Mouse (Mus musculus) lung, postnatal 0 days (tissue): ENCODE measurements around the gene Tnpo2. TPM values are rescaled to one million over a fixed set of nuclear protein-coding genes. Genes with fewer than 3 reads are reported as not detected.

Source experiments
- ATAC-seq: fragments of 200-750 bp; cut with Nextera tagmentation; 2 replicates; pipeline ENCODE4 v1.8.0; 2017; ENCODE audit warnings: moderate library complexity
- DNase-seq: peaks from one replicate; pipeline ENCODE4 v3.0.0-alpha.2; 2016; ENCODE audit warnings: low spot score
- H3K27ac ChIP-seq: fragments of 300-500 bp; sonication (generic); 2 replicates; pipeline ENCODE4 v1.5.1; 2014; ENCODE audit warnings: antibody characterized with exemption, mild to moderate bottlenecking, low read length, mixed read lengths
- H3K27me3 ChIP-seq: fragments of 300-500 bp; sonication (generic); replicated peaks from 2 replicates; pipeline ENCODE4 v1.6.1; 2014; ENCODE audit warnings: low read length, mixed read lengths; ENCODE audit not compliant: insufficient read depth
- H3K36me3 ChIP-seq: fragments of 300-500 bp; sonication (generic); 2 replicates; pipeline ENCODE4 v1.6.1; 2014; ENCODE audit warnings: low read length, mixed read lengths; ENCODE audit not compliant: insufficient read depth
- H3K4me1 ChIP-seq: fragments of 300-500 bp; sonication (generic); 2 replicates; pipeline ENCODE4 v1.6.1; 2014; ENCODE audit warnings: antibody characterized with exemption, low read depth, low read length, mixed read lengths; ENCODE audit not compliant: insufficient read depth
- H3K4me2 ChIP-seq: fragments of 300-500 bp; sonication (generic); replicated peaks from 2 replicates; pipeline ENCODE4 v1.6.1; 2014; ENCODE audit warnings: low read depth, mild to moderate bottlenecking, low read length, moderate library complexity, mixed read lengths
- H3K4me3 ChIP-seq: fragments of 300-500 bp; sonication (generic); 2 replicates; pipeline ENCODE4 v1.5.1; 2014; ENCODE audit warnings: low read depth, low read length
- H3K9ac ChIP-seq: fragments of 300-500 bp; sonication (generic); replicated peaks from 2 replicates; pipeline ENCODE4 v1.6.1; 2014; ENCODE audit warnings: low read depth, mild to moderate bottlenecking
- H3K9me3 ChIP-seq: fragments of 300-500 bp; sonication (generic); 2 replicates; pipeline ENCODE4 v1.6.1; 2016; ENCODE audit warnings: low read length, mixed read lengths
- CTCF ChIP-seq: IDR thresholded peaks from 2 replicates; pipeline ENCODE4 v1.5.1; 2016; ENCODE audit warnings: antibody characterized with exemption, mild to moderate bottlenecking
- EP300 ChIP-seq: IDR thresholded peaks from 2 replicates; pipeline ENCODE4 v1.6.1; 2016; ENCODE audit warnings: antibody characterized with exemption, mild to moderate bottlenecking, control low read depth
- WGBS: fragments of 180-500 bp; shearing (Covaris S2); extraction: QIAGEN DNeasy Blood & Tissue Kit; methylation state at CpG from one replicate; pipeline ENCODE4 v1.1.7; 2014; 5-methylcytosine and 5-hydroxymethylcytosine counted together
- polyA plus RNA-seq: library from polyadenylated mRNA; unstranded; fragments of >200 nt; fragmentation: Nextera tagmentation; extraction: Ambion mirVana; gene quantifications from 2 replicates; pipeline ENCODE4 v1.2.1, GENCODE M21; 2015

Tnpo2 gene
- polyA plus RNA-seq, 1 experiment from 2014 or later = 16.4 TPM

DNA sequence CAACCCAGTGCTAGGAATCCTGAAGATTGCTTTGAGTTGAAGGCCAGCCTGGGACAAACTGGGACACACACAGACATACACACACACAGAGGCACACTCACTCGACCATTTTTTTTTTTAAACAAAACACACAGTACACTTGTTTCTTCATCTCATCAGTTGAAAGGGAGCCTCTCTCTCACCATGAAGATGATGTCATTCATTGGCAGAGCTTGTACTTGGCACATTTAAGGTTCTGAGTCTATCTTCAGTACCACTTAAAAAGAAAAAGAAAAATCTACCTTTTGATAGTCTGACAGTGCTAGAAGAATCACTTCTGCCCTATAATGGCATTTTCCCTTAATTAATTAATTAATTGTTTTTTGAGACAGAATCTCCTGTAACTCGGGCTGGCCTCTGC is 52.1 kb downstream of the Tnpo2 start:
- ATAC-seq = no peak
- WGBS = 62% methylated on average over 2 of the region's 2 CpGs
- Histone ChIP-seq H3K9me3 (no peaks in the 10 kb centered on the region), H3K36me3 (peaks cover 10% of the 10 kb centered on the region; the same call in 1 of the 2 replicates), H3K9ac (no peak overlapping the region), H3K4me3 (no peak overlapping the region), H3K4me1 (no peaks in the 10 kb centered on the region), H3K4me2 (no peak overlapping the region), H3K27ac (no peak overlapping the region), H3K27me3 (no peaks in the 10 kb centered on the region)
- no peak for TF ChIP-seq CTCF
- TF ChIP-seq EP300 = no peak
- DNase-seq = no peak

GRCm38 (mm10) chr8:85090856-85091255 is 54.1 kb downstream of the Tnpo2 start:
- DNase-seq = no peak
- H3K27ac ChIP-seq = no peak overlapping the region
- H3K9me3 ChIP-seq = no peaks in the 10 kb centered on the region
- no peak overlapping the region for H3K4me3 ChIP-seq
- H3K4me2 ChIP-seq = no peak overlapping the region
- peaks cover 10% of the 10 kb centered on the region; the same call in 1 of the 2 replicates for H3K36me3 ChIP-seq
- H3K9ac ChIP-seq = no peak overlapping the region
- no peaks in the 10 kb centered on the region for H3K27me3 ChIP-seq
- H3K4me1 ChIP-seq = no peaks in the 10 kb centered on the region
- no peak for ATAC-seq
- WGBS = 84% methylated on average over 11 of the region's 11 CpGs
- TF ChIP-seq CTCF (no peak), EP300 (no peak)

DNA sequence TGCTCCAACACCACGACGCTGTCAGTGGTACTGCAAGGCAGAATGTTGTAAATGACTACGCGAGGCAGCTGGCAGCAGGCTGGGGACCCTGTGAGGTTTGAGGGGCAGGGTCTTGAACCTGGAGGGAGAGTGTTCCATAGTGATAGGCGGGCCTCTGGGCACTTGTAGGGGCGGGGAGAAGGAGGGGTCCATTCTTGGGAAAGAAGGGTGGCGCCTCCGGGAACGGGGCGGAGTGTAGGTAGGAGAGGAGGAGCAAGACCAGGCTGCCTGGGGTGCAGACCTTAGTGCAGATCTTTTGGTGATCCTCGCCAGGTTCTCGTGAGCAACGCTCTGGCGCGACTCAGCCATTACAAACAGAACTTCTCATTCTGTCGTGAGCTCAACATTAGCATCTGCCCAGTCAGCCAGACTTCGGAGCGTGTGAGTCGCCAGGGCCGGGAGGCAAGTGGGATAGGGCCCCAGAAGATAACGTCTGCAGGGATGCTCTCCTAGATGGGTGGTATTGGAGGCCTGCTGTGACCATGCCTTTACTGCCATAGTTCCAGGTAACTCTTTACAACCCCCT is 54.9 kb downstream of the Tnpo2 start:
- Histone ChIP-seq H3K27me3 (no peaks in the 10 kb centered on the region), H3K36me3 (peaks cover 17% of the 10 kb centered on the region), H3K9ac (no peak overlapping the region), H3K4me1 (no peaks in the 10 kb centered on the region), H3K4me2 (no peak overlapping the region), H3K4me3 (no peak overlapping the region), H3K9me3 (no peaks in the 10 kb centered on the region), H3K27ac (no peak overlapping the region)
- 0 out of 2 replicates have a peak, but pooled peaks have one; percentile 35 for ATAC-seq
- 42% methylated on average over 21 of the region's 21 CpGs for WGBS
- DNase-seq = no peak
- no peak for TF ChIP-seq CTCF
- TF ChIP-seq EP300 = no peak

DNA sequence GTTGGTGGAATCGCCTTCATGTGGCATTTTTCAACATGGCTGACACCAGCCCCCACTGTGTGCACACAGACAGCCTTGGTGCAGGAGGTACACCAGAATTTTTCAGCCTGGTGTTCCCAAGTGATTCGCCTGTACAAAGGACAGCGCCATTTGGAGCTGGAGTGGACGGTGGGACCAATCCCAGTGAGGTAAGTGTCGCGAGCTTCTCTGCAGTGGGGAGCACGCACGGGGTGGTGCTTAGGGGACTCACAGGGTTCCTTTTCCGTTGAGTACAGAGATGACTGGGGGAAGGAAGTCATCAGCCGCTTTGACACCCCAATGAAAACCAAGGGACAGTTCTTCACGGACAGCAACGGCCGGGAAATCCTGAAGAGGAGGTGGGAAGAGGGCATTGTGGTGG is 58.3 kb downstream of the Tnpo2 start:
- Histone ChIP-seq H3K4me3 (no peak overlapping the region), H3K4me1 (no peaks in the 10 kb centered on the region), H3K9ac (no peak overlapping the region), H3K27me3 (no peaks in the 10 kb centered on the region), H3K27ac (no peak overlapping the region), H3K4me2 (no peak overlapping the region), H3K36me3 (peaks cover 22% of the 10 kb centered on the region; the same call in 1 of the 2 replicates), H3K9me3 (no peaks in the 10 kb centered on the region)
- DNase-seq (no peak), ATAC-seq (no peak)
- 91% methylated on average over 13 of the region's 13 CpGs for WGBS
- TF ChIP-seq CTCF = no peak
- TF ChIP-seq EP300 = no peak

DNA sequence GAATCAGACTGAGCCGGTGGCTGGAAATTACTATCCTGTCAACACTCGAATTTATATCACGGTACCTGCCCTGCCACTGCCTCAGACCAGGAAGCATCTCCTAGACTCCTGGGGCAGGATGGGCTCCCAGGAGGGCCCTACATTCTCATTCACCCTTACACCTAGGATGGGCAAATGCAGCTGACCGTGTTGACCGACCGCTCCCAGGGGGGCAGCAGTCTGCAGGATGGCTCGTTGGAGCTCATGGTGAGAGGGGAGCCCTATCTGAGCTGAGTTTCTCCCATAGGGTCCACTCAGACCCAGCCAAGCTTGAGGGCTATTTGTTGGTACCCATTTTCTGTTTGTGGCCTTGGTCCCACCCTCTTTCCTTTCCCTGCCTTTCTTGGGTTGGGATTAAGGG is 58.9 kb downstream of the Tnpo2 start:
- Histone ChIP-seq H3K27me3 (no peaks in the 10 kb centered on the region), H3K36me3 (peaks cover 22% of the 10 kb centered on the region; the same call in 1 of the 2 replicates), H3K27ac (no peak overlapping the region), H3K9me3 (no peaks in the 10 kb centered on the region), H3K4me2 (no peak overlapping the region), H3K4me1 (no peaks in the 10 kb centered on the region), H3K4me3 (no peak overlapping the region), H3K9ac (no peak overlapping the region)
- WGBS = 91% methylated on average over 7 of the region's 7 CpGs
- TF ChIP-seq EP300 (no peak), CTCF (no peak)
- DNase-seq = no peak
- ATAC-seq = no peak

DNA sequence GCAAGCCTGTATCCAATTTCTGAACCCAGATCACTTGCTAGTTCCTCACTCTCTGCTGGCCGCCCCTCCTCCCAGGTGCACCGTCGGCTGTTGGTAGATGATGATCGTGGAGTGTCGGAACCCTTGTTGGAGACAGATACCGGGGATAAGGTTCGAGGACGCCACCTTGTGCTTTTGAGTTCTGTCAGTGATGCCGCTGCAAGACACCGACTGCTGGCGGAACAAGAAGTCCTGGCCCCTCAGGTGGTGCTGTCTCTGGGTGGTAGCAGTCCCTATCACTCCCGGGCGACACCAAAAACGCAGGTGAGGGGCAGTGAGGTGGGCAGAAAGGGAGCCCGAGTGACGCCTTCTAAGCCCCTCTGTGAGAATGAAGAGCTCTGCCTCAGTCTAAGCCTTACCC is 59.5 kb downstream of the Tnpo2 start:
- Histone ChIP-seq H3K4me2 (no peak overlapping the region), H3K4me1 (no peaks in the 10 kb centered on the region), H3K27ac (no peak overlapping the region), H3K36me3 (peaks cover 22% of the 10 kb centered on the region; the same call in 1 of the 2 replicates), H3K9ac (no peak overlapping the region), H3K4me3 (no peak overlapping the region), H3K27me3 (no peaks in the 10 kb centered on the region), H3K9me3 (no peaks in the 10 kb centered on the region)
- no peak for DNase-seq
- 88% methylated on average over 16 of the region's 16 CpGs for WGBS
- ATAC-seq = no peak
- TF ChIP-seq CTCF (no peak), EP300 (no peak)

DNA sequence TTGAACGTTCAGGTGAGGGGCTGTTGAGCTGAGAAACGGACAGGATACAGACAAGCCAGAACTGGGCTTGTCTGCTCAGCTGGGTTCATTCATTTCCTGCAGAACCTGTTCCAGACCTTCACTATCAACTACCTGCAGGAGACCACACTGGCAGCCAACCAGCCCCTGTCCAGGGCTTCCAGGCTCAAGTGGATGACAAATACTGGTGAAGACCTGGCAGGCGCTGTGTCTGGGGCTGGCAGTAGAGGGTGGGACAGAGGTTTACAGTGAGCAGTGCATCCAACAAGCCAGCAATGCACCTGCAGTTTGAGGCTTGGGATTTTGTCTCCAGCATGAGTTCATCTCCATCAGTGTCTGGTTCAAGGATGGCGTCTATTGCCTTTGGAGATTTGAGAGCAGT is 60.1 kb downstream of the Tnpo2 start:
- no peak overlapping the region for H3K9ac ChIP-seq
- WGBS = 68% methylated on average over 4 of the region's 4 CpGs
- no peaks in the 10 kb centered on the region for H3K9me3 ChIP-seq
- no peak for DNase-seq
- TF ChIP-seq CTCF = no peak
- no peak for TF ChIP-seq EP300
- no peak for ATAC-seq
- no peaks in the 10 kb centered on the region for H3K27me3 ChIP-seq
- H3K4me1 ChIP-seq = no peaks in the 10 kb centered on the region
- H3K4me2 ChIP-seq = no peak overlapping the region
- H3K27ac ChIP-seq = no peak overlapping the region
- H3K36me3 ChIP-seq = peaks cover 22% of the 10 kb centered on the region; the same call in 1 of the 2 replicates
- no peak overlapping the region for H3K4me3 ChIP-seq
